Mouse (Mus musculus) embryonic fibroblast, embryonic 13.5 days (primary cell): ENCODE data around the gene Avpi1.

Source experiments
- CTCF ChIP-seq: IDR thresholded peaks from 2 replicates; pipeline ENCODE4 v1.5.1; 2011; ENCODE audit warnings: mild to moderate bottlenecking, control low read depth, low read length, moderate library complexity, borderline replicate concordance; ENCODE audit not compliant: insufficient read depth
- POLR2A ChIP-seq: IDR thresholded peaks from 2 replicates; pipeline ENCODE4 v1.6.1; 2011; ENCODE audit warnings: low read depth, mild to moderate bottlenecking, control low read depth, low read length, moderate library complexity

DNA sequence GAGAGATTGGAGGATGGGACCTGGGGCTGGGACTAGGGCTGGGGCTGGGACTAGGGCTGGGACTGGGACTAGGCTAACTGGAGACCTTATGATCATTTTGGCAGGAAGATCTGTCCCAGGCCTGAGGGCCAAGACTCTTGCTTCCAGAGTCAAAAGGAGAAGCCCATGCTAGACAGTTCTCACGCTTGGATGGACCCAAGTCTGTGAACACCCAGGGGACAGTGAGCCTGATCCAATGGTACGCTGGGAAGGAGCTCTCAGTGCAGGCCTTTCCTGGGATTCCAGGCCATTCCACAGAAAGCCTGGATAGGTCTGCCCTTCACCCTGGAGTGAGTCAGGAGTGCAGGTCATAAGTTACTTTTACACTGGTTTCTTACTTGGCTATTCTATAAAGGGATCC lies 53.8 kb downstream of the Avpi1 start:
- TF ChIP-seq CTCF (no peak), POLR2A (no peak)
